Comparison of ENCODE assay signal across 30 mouse cellular contexts in genomic region chr1:79197682-79198081, GRCm38 (mm10).
DNase-seq lines count a peak whose midpoint lies in the region; ATAC-seq and TF ChIP-seq lines count a peak whose summit lies in the region.
"Had no signal": no experiment of that assay in that cellular context is flagged by ENCODE, and none has a peak within 500 bp of the region (broad histone marks: within the 10 kb centered on the region; RNA-seq: fewer than 3 reads in every experiment).

No protein-coding gene starts in this region.

- no peak overlapping the region for H3K4me3 ChIP-seq in liver, embryonic 11.5 days (ENCODE audit: low read depth, low read length)
- no peak overlapping the region for H3K4me3 ChIP-seq in myocyte
- H3K4me3 ChIP-seq: embryonic facial prominence, embryonic 12.5 days; forebrain, embryonic 10.5 days; gastrocnemius, adult 2 months; heart, embryonic 12.5 days; hindbrain, embryonic 13.5 days; neural tube, embryonic 15.5 days had no signal

- H3ac ChIP-seq in myocyte (ENCODE audit: control insufficient read depth, insufficient read length) = no peak overlapping the region

- H3K36me3 ChIP-seq in liver, embryonic 11.5 days (ENCODE audit: control insufficient read depth, insufficient read depth, low read length) = no peaks in the 10 kb centered on the region
- no peaks in the 10 kb centered on the region for H3K36me3 ChIP-seq in myocyte (ENCODE audit: control insufficient read depth, insufficient read depth)
- H3K36me3 ChIP-seq: embryonic facial prominence, embryonic 12.5 days; forebrain, embryonic 10.5 days; heart, embryonic 12.5 days; hindbrain, embryonic 13.5 days; neural tube, embryonic 15.5 days had no signal

- H3K9me3 ChIP-seq in liver, embryonic 11.5 days (ENCODE audit: control insufficient read depth, low read length) = no peaks in the 10 kb centered on the region
- H3K9me3 ChIP-seq: embryonic facial prominence, embryonic 12.5 days; forebrain, embryonic 10.5 days; heart, embryonic 12.5 days; hindbrain, embryonic 13.5 days; neural tube, embryonic 15.5 days had no signal

- H3K4me1 ChIP-seq in liver, embryonic 11.5 days (replicated peaks; ENCODE audit: control insufficient read depth, insufficient read depth, low read length) = no peaks in the 10 kb centered on the region
- H3K4me1 ChIP-seq: embryonic facial prominence, embryonic 12.5 days; forebrain, embryonic 10.5 days; heart, embryonic 12.5 days; hindbrain, embryonic 13.5 days; neural tube, embryonic 15.5 days had no signal

- no peak for TF ChIP-seq POLR2A in myocyte (IDR thresholded peaks at IDR 0.05; ENCODE audit: insufficient read length, low read depth)

- DNase-seq in liver (peak; percentile 12), ES-CJ7 (ENCODE audit: low read depth, low spot score) (peak; percentile 37), R1 (ENCODE audit: low read depth, low spot score) (peak; percentile 39)
- no peak for DNase-seq in liver, embryonic 11.5 days (ENCODE audit: low spot score)
- DNase-seq in cerebellum, adult 18-20 months = no peak
- DNase-seq in thymus, postnatal 36 days = no peak
- DNase-seq: cerebellum, adult 9-10 months; embryo, embryonic 11 days; gastrocnemius, adult 2 months; gastrocnemius, postnatal 36 days; heart, adult 18-20 months; heart, postnatal 4 days; kidney, adult 8-10 months; kidney, postnatal 4 days; lung, adult 18-20 months; lung, postnatal 10 days; midbrain, embryonic 14.5 days; right cerebral cortex, postnatal 25 days; thymus, postnatal 14 days had no signal

- 82% methylated on average over 3 of the region's 3 CpGs for WGBS in liver, embryonic 11.5 days

- no peak overlapping the region for H3K4me2 ChIP-seq in liver, embryonic 11.5 days
- H3K4me2 ChIP-seq in myocyte (ENCODE audit: low read depth) = no peak overlapping the region
- H3K4me2 ChIP-seq: embryonic facial prominence, embryonic 12.5 days; heart, embryonic 12.5 days; hindbrain, embryonic 13.5 days; neural tube, embryonic 15.5 days had no signal

- no peaks in the 10 kb centered on the region for H3K79me2 ChIP-seq in myocyte (ENCODE audit: control insufficient read depth, insufficient read depth)

- H3K27ac ChIP-seq in liver, embryonic 11.5 days (ENCODE audit: low read depth, low read length) = no peak overlapping the region
- H3K27ac ChIP-seq: embryonic facial prominence, embryonic 12.5 days; forebrain, embryonic 10.5 days; gastrocnemius, adult 2 months; hindbrain, embryonic 13.5 days; kidney, postnatal 0 days; macrophage; neural tube, embryonic 15.5 days had no signal

- no peak for ATAC-seq in liver, embryonic 11.5 days (replicated peaks; ENCODE audit: low FRiP score)
- ATAC-seq: forebrain, embryonic 16.5 days; intestine, embryonic 16.5 days; Patski had no signal

- H3K27me3 ChIP-seq in liver, embryonic 11.5 days (replicated peaks; ENCODE audit: control insufficient read depth, insufficient read depth, low read length) = no peaks in the 10 kb centered on the region
- no peaks in the 10 kb centered on the region for H3K27me3 ChIP-seq in myocyte (ENCODE audit: control insufficient read depth, insufficient read depth, insufficient read length)
- H3K27me3 ChIP-seq: embryonic facial prominence, embryonic 12.5 days; heart, embryonic 12.5 days; hindbrain, embryonic 13.5 days; neural tube, embryonic 15.5 days; Patski had no signal

- H3K9ac ChIP-seq in liver, embryonic 11.5 days (ENCODE audit: low read depth, low read length) = no peak overlapping the region
- H3K9ac ChIP-seq: embryonic facial prominence, embryonic 12.5 days; heart, embryonic 12.5 days; hindbrain, embryonic 13.5 days; neural tube, embryonic 15.5 days had no signal

TF ChIP-seq in myocyte, 11 proteins besides CTCF, POLR2A, EP300 and RAD21:
- no peak for TF ChIP-seq POLR2AphosphoS2 (IDR thresholded peaks at IDR 0.05; ENCODE audit: insufficient read length, low read depth)
- 0 out of 2 replicates have a peak, but pooled peaks have one; percentile 42 for TF ChIP-seq CEBPB (IDR thresholded peaks at IDR 0.05; ENCODE audit: insufficient read depth, poor library complexity, severe bottlenecking)
- TF ChIP-seq MYOG (IDR thresholded peaks at IDR 0.05; ENCODE audit: control insufficient read depth in 1 of 3, insufficient read depth in 1 of 3, insufficient read length in 2 of 3, low read depth in 2 of 3) = no peak
- no peak for TF ChIP-seq USF1 (IDR thresholded peaks at IDR 0.05; ENCODE audit: low read depth)

Comparison
In these comparisons a context has a peak if more than half of its experiments do, and no peak if none do; other contexts are left out.
1. DNase-seq: peak in liver (single experiment), ES-CJ7 (single experiment) and R1 (single experiment); none in liver, embryonic 11.5 days (single experiment), cerebellum, adult 18-20 months (0 of 2) and thymus, postnatal 36 days (0 of 2).